Mouse (Mus musculus) regulatory T cell (primary cell): ENCODE results near the gene 3110040N11Rik.

Experiments used
- in situ Hi-C: fragments of 300-600 bp; cut with MboI, MseI; formaldehyde crosslinking; loops from one replicate; pipeline ENCODE4 v1.15.1; 2025; ENCODE audit warnings: high pct_unique_total_duplicates

3110040N11Rik gene

DNA sequence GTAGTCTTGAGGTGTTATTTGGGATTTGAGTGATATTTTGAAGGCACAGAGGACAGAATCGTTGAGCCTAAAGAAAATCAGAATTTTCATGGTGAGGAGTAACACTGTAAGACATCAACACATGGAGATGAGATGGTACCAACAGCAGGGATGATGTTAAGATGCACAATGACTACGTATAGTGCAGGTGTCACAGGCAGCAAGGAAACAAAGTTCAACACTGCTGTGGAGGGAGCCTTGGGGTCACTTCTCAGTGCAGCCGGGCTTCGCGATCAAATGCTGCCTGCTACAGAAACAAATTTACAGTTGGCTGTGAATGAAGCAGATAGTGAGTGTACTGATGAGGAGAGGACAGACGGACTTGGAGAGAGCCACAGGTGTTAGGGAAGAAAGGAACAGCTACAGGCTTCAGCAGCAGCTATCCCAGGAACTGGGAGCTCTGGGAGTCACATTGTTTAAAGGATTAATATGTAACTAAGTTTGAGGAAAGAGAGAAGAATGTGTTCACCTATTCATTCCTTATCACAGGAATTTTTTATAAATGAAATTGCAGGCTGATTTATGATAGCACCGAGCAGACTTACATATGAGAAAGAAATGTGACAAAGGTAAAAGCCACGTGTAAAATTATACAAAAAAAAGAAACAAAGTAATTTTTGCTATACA, 50.4 kb downstream of the 3110040N11Rik start:
- in situ Hi-C loops: no loop called here

DNA sequence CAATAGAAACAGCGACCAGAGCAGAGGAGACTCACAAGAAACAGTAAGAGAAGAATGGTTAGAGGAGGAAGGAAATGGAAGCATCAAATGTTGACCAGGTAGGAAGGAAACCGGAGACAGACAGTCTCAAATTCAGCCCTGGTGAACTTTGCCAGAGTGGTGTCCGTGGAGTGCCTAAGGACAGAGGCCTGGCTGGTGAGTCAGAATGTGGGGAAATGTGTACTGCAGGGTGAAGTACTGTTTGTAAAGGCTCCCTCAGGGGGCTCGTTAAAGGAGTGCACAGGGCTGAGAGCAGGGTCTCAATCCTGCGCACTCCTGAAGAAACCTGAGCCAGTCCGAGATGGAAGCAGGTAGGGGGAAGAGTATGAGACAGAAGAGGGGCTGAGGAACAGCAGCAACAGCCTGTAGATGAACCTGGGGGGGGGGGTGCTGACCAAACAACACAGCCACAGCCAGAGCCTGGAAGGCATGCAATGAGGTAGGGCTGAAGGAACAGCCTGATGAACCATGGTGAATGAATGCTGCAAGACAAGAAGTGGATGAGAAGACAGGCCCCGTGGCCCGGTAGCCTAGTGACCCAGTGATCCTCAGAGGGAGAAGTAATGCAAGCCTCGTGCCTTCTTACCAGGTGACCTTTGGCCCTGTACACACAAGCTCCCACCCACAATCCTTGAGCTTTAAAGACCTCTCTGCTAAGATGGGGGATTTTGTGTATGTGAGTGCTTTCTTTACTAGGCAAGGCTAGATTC, 53.8 kb downstream of the 3110040N11Rik start:
- in situ Hi-C loops: no loop called here

DNA sequence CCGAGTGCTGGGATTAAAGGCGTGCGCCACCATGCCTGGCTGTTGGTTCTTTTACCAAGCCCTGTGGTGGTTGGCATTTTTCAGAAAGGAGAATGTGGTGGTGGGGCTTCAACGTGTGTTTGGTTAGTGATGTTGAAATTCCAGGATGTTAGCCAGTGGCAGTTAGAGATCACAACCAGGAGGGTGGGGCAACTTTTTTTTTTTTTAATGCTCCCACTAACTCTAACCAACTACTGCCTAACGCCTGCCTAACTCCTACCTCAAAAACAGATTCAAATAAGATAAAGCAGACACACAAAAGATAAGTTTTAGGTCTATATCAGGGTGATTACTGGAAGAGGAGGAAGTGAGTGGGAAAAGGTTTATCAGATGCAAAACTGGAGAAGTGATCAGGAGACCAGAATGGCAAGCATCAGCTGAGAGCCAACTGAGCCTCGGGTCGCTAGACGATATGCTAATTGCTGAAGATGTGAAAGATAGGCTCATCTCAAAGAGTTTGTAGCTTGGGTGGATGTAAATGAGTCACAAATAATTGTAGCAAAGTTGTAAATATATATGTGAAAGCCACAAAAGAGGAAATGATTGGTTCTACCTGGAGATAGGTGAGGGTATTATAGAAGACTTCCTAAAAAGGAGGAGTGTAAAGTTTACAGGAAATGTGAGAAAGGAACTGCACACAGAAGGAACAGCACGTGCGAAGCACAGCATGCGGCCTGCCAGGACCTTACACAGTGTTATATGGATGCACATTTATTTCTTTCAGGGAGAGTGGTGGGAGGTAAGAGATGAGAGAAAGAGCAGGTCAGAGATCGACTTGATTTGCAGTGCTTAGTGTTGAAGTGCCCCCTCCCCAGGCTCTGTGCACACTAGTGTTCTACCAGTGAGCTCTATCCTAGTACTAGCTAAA, 56.8 kb downstream of the 3110040N11Rik start:
- in situ Hi-C loops: no loop called here
